Mouse (Mus musculus) megakaryocyte, embryonic 14.5 days (primary cell): ENCODE measurements at regions not wholly inside any gene's neighbourhood (a gene's known extent, or its start where the extent isn't known, plus 50 kb on each side); places are given as distances from the start of the nearest gene placed in this dataset.

Experiments used
- H3K27me3 ChIP-seq: replicated peaks from 2 replicates; pipeline ENCODE3; 2012; ENCODE audit warnings: inconsistent platforms
- H3K36me3 ChIP-seq: replicated peaks from 2 replicates; pipeline ENCODE3; 2012; ENCODE audit warnings: low read length, inconsistent platforms, mixed read lengths
- H3K4me1 ChIP-seq: 2 replicates; pipeline ENCODE4 v1.6.1; 2012; ENCODE audit warnings: inconsistent platforms
- H3K4me3 ChIP-seq: replicated peaks from 2 replicates; pipeline ENCODE3; 2012; ENCODE audit warnings: moderate library complexity, mild to moderate bottlenecking, inconsistent platforms
- H3K9me3 ChIP-seq: 2 replicates; pipeline ENCODE4 v1.6.1; 2012; ENCODE audit warnings: inconsistent platforms
- FLI1 ChIP-seq: IDR thresholded peaks from 2 replicates; pipeline ENCODE4 v1.6.1; 2012; ENCODE audit warnings: low read length, inconsistent platforms, mixed read lengths
- GATA1 ChIP-seq: IDR thresholded peaks from 3 replicates; pipeline ENCODE4 v1.6.1; 2012; ENCODE audit warnings: mixed read lengths, low read length, inconsistent platforms, borderline replicate concordance

DNA sequence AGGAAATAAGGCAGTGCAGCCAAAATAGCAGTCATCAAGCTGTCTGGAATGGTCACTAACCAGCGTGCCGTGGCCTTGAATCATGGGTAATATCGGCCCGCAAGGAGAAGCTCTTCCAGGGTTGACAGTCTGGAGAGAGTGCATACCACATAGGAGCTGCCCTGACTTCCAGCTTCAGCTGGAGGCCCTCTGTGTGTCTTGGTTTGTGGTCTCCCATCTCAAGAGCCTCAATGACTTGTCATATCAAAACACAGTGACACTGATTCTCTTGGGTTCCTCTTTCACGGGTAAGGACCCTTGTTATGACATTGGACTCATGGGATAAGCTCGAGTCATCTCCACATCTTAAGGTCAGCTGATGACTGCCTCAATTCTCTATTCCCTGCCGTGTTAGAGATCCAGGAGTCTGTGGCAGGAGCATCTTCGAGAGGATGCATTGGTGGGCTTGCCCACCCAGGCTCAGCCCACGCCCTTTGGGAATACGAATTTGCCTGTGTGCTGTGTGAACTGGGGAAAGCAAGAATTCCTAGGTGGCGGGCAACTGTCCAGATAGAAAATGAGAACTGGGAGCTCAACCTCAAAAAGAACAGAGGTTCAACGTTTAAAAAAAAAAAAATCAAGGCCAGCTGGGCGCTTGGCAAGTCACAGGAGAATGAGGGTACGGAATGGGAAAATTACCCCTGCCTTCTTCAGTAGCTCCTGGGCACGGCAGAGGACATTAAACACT lies 141.4 kb upstream of the Ado start:
- Histone ChIP-seq H3K4me1 (peaks cover 12% of the 10 kb centered on the region), H3K36me3 (no peaks in the 10 kb centered on the region), H3K9me3 (peaks cover 8% of the 10 kb centered on the region), H3K4me3 (no peak overlapping the region), H3K27me3 (no peaks in the 10 kb centered on the region)
- no peak for TF ChIP-seq GATA1
- TF ChIP-seq FLI1: no peak

DNA sequence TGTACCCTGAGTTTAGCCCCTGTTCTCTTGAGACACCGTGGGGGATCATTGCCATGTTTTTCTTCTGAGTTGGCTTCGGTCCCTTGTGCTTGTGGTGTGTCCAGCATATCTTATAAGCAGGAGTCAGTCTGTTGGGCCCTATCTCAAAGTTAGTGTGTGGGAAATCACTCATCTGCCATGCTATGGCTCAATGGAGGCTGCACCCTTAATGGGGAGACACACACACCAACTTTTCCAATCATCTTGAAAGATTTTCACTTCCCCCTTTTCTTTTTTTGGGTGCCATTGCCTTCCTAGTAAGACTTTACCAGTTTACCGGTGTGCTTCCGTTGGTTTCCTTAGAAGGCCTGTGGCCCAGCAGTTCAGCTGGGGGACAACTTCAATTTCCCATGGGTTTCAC lies 130.6 kb upstream of the Ado start:
- no peaks in the 10 kb centered on the region for H3K27me3 ChIP-seq
- H3K4me3 ChIP-seq: no peak overlapping the region
- H3K36me3 ChIP-seq: no peaks in the 10 kb centered on the region
- TF ChIP-seq GATA1 (no peak), FLI1 (no peak)
- H3K4me1 ChIP-seq: no peaks in the 10 kb centered on the region
- H3K9me3 ChIP-seq: 0 out of 2 replicates have a peak, but pooled peaks cover under 1% of the 10 kb centered on the region

DNA sequence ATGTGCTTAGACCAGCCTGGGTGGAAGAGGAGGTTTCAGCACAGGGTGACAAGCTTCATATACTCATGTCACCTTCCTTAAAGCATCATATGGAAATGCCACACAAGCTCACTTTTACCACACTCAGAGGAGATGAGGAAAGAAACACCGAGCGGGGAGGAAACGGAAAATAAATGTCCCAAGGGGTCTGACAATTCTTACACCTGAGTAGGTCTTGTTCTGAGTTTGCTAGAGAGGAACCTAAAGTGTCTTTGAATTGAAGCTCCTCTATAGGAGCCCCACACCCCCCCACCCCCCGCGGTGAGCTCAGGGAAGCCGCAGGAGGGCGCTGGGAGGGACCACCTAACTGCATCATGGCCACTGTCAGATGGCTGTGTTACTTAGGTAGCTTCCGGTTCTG lies 124.7 kb upstream of the Ado start:
- H3K4me3 ChIP-seq: no peak overlapping the region

DNA sequence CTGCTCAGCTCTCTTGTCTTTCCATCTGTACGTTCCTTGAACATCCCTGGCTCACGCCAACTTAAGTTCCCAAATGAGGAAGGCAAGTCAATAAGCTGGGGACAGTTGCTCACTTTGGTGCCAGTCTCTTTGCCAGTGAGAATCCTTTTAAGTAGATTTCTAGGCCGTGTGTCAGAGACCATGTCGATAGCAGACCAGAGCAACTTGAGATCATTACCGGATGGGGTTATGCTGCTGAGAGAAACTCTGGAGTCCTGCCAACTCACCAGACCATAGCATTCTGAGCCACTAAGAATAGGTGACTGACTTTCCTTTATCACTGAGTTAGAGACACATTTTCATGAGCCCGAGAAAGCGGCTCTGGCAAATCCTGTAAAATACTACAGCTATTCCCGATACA lies 123.5 kb upstream of the Ado start:
- TF ChIP-seq FLI1 (no peak), GATA1 (no peak)
- no peaks in the 10 kb centered on the region for H3K4me1 ChIP-seq
- no peak overlapping the region for H3K4me3 ChIP-seq
- no peaks in the 10 kb centered on the region for H3K27me3 ChIP-seq
- no peaks in the 10 kb centered on the region for H3K36me3 ChIP-seq
- peaks cover 9% of the 10 kb centered on the region for H3K9me3 ChIP-seq

More for the DNA sequence above, 124.7 kb upstream of the Ado start:
- Histone ChIP-seq H3K27me3 (no peaks in the 10 kb centered on the region), H3K4me1 (no peaks in the 10 kb centered on the region), H3K36me3 (no peaks in the 10 kb centered on the region), H3K9me3 (peaks cover 9% of the 10 kb centered on the region)
- TF ChIP-seq FLI1 (no peak), GATA1 (no peak)

DNA sequence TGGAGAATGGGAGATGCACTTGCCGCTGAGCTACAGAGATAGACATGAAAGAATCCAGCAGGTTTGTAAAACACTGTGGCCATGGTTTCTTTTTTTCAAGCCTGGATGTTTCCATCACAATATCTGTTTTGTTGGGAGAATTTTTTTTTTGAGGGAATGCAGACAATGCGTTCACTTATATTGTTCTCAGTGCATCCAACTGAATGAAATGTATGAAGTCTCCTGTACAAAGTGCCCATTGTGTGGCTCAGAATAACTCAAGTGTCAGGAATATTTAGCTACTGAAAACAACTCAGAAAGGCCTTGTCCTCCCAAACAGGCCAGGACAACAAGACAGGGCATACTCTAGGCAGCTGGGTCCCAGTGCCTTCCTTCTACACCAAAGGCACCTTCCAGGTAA lies 120.3 kb upstream of the Ado start:
- TF ChIP-seq GATA1: no peak
- TF ChIP-seq FLI1: no peak
- no peaks in the 10 kb centered on the region for H3K27me3 ChIP-seq
- no peak overlapping the region for H3K4me3 ChIP-seq
- H3K36me3 ChIP-seq: no peaks in the 10 kb centered on the region
- H3K4me1 ChIP-seq: no peaks in the 10 kb centered on the region
- H3K9me3 ChIP-seq: peaks cover 18% of the 10 kb centered on the region

DNA sequence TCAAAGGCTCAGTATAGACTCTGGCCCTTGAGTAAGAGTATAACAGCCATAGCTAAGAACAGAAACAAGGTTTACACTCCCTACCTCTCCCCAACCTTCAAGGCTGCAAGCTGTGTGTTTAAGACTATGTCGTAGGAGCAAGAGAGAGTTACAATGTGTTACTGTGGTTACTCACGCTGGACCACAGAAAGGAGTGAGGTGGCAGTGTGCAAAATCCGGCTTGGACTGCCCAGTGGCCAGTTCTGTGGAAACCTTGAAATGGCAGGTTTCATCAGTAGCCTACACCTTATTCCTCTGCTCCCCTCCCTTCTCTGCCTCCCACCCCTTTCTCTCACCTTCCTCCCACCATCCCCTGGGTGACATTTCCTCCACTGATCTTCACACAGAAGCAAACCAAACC lies 114.3 kb upstream of the Ado start:
- H3K27me3 ChIP-seq: peaks cover 1% of the 10 kb centered on the region
- no peaks in the 10 kb centered on the region for H3K36me3 ChIP-seq
- H3K4me1 ChIP-seq: no peaks in the 10 kb centered on the region
- TF ChIP-seq FLI1: no peak
- no peak for TF ChIP-seq GATA1
- no peak overlapping the region for H3K4me3 ChIP-seq
- peaks cover 25% of the 10 kb centered on the region for H3K9me3 ChIP-seq

DNA sequence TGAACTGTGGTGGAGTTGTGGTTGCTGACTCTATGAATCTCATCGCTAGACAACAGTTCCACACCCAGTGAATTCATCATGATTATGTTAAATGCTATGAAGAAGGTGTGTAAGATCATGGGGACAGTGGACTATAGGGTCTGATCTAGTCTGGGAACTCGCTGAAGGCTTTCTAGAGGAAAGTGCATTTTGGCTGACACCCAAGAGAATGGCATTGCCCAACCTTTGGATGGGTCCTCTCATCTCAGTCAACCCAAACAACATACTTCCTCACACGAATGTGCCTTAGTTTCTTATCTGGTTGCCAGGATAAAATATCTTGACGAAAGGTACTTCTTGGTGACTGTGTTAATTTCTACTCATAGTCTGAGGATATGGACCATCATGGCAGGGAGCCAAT lies 112.9 kb upstream of the Ado start:
- no peaks in the 10 kb centered on the region for H3K36me3 ChIP-seq
- H3K27me3 ChIP-seq: peaks cover 1% of the 10 kb centered on the region
- H3K4me1 ChIP-seq: no peaks in the 10 kb centered on the region
- peaks cover 25% of the 10 kb centered on the region for H3K9me3 ChIP-seq
- no peak for TF ChIP-seq FLI1
- no peak overlapping the region for H3K4me3 ChIP-seq

DNA sequence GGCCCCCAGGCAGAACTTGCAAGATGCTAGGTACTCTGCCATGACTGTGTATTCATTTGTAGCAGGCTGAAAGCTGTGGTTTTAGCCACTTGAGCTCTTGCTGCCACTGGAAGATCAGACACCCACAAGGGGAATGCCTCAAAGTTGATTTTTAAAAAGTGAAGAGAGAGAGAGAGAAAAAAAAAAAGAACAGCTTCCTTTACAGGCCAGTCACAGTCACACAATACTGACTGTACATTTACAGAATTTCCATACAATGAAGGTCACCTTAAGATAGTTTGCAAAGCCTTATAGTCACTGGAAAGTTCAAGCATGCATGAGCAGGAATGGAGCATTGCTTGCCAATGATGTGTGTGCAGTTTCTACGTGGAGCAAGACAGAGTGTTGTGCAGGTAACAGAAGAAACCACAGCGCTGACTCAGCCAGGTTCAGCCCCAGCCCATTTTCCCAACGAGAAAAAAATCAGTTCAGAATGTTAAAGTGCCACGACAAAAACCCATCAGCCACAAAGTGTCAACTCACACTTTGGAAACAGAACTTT lies 109.3 kb upstream of the Ado start:
- TF ChIP-seq FLI1 (no peak), GATA1 (no peak)
- H3K36me3 ChIP-seq: no peaks in the 10 kb centered on the region
- H3K9me3 ChIP-seq: peaks cover 40% of the 10 kb centered on the region
- H3K27me3 ChIP-seq: peaks cover 1% of the 10 kb centered on the region
- no peaks in the 10 kb centered on the region for H3K4me1 ChIP-seq
- H3K4me3 ChIP-seq: no peak overlapping the region

DNA sequence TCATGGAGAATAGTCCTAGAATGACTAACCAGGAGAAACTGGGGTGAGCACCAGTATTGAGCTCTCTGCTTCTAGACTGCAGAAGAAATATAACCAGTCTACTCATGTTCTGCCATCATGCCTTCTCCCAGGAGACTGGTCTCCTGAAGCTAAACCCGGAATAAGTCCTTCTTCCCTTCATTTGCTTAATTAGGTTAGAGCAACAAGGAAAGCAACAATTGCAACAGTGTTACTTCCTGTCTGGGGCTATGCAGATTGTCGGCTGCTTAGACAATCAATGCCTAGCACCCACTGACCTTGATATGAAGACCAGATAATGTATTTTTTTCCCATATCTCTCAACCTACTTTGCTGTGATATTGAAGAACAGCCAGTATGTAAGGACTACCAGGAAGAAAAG lies 108.5 kb upstream of the Ado start:
- Histone ChIP-seq H3K4me1 (no peaks in the 10 kb centered on the region), H3K4me3 (no peak overlapping the region), H3K9me3 (peaks cover 47% of the 10 kb centered on the region), H3K36me3 (no peaks in the 10 kb centered on the region), H3K27me3 (peaks cover 3% of the 10 kb centered on the region)
- TF ChIP-seq GATA1: no peak
- no peak for TF ChIP-seq FLI1

DNA sequence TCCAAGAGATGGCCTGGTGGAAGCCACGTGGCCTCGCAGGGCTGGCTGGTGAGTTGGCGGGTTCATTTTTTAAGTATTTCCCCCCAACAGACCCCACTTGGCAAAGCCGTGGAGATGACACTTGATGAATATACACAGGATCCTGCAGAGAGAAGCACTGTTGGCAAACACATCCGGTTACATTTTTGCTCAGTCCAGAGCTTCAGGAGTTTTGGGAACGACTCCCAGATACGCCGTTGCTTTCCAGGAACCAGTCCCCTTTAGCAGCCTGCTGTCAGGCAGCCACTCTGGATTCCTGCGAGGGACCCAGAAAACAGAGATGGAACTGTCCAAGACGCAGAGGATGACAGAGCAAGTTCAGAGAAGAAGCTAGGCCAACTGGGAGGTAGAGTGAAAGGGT lies 105.8 kb upstream of the Ado start:
- no peak overlapping the region for H3K4me3 ChIP-seq
- no peaks in the 10 kb centered on the region for H3K36me3 ChIP-seq
- TF ChIP-seq FLI1 (no peak), GATA1 (no peak)
- H3K9me3 ChIP-seq: peaks cover 42% of the 10 kb centered on the region
- no peaks in the 10 kb centered on the region for H3K4me1 ChIP-seq
- peaks cover 10% of the 10 kb centered on the region for H3K27me3 ChIP-seq
